Mouse (Mus musculus) G1E (cell line): ENCODE measurements around the gene Gtf3c5.

Experiments used
- CTCF ChIP-seq: IDR thresholded peaks from 2 replicates; pipeline ENCODE4 v1.5.1; 2012; ENCODE audit warnings: low read depth, low read length, inconsistent platforms, mixed read lengths
- GATA1 ChIP-seq: IDR thresholded peaks from 2 replicates; pipeline ENCODE4 v1.6.1; 2012; ENCODE audit warnings: borderline replicate concordance, low read length, inconsistent platforms, mixed read lengths
- GATA2 ChIP-seq: IDR thresholded peaks from 2 replicates; pipeline ENCODE4 v1.6.1; 2012; ENCODE audit warnings: low read depth, low read length, inconsistent platforms, borderline replicate concordance
- POLR2AphosphoS5 ChIP-seq: IDR thresholded peaks from 2 replicates; pipeline ENCODE4 v1.6.1; 2012; ENCODE audit warnings: low read depth, low read length, inconsistent platforms; ENCODE audit not compliant: insufficient replicate concordance
- TAL1 ChIP-seq: conservative IDR thresholded peaks from 2 replicates; pipeline ENCODE4 v1.6.1; 2012; ENCODE audit warnings: low read depth, low read length, inconsistent platforms, mixed read lengths

- TF ChIP-seq CTCF (no peak), GATA1 (no peak), TAL1 (no peak), GATA2 (no peak), POLR2AphosphoS5 (0 out of 2 replicates have a peak, but pooled peaks have one; percentile 15)
These were observed 33.3 kb upstream of the Gtf3c5 start for GRCm38 (mm10) chr2:28616874-28617273.
